Mouse (Mus musculus): ENCODE measurements around the gene Srrm1.

- TF ChIP-seq CTCF (IDR thresholded peaks at IDR 0.05; ENCODE audit: insufficient read depth, low read depth, low read length) (no peak), POLR2A (IDR thresholded peaks at IDR 0.05; ENCODE audit: insufficient read depth, low read depth, low read length) (no peak)
These were observed 40.4 kb downstream of the Srrm1 start for GRCm38 (mm10) chr4:135312706-135313105.
